Mouse (Mus musculus) liver, postnatal 0 days (tissue): ENCODE data around the gene Ccdc50.

Experiments used
- CTCF ChIP-seq: sonication (generic); IDR thresholded peaks from 2 replicates; pipeline ENCODE4 v1.5.1; 2016; ENCODE audit warnings: antibody characterized with exemption, low read depth
- EP300 ChIP-seq: IDR thresholded peaks from 2 replicates; pipeline ENCODE4 v1.6.1; 2016; ENCODE audit warnings: antibody characterized with exemption, low read depth, mild to moderate bottlenecking

DNA sequence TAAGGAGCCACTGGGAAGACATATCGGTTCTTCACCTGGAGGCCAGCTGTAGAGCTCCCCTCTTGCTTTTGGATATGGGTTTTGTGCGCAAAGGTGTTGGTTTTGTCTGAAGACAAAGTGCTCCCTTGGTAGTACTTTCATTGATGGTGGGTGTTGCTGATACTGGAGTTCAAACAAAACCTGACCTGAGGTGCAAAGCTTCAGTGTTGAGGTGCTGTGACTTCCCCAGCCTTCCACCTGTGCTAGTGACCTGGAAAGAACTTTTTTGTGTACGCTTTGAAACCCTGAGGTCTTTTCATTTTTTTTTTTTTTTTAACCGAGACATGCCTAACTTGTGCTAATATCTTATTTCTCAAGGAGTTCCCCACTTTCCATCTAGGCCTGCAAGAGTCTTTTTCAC is 1.6 kb downstream of the Ccdc50 start:
- TF ChIP-seq EP300 (no peak), CTCF (no peak)
